In the genomic region with DNA sequence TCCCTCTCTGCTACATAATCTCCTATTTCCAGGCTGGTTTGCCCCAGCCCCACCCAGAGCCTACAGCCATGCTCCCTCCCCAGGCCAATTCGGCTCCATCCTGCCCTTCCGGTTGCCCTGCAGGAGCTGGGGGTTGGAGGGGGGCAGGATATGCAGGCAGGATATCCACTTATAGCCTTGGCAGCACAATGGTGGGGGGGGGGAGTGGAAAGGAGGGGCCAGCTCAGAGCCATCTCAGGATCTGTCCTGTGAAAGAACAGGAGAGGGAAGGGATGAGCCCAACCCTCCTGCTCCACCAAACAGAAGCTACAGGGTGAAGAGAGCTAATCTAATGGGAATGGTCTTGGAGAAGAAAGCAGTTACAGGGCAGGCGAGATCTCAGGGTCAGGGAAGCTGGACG, we compare ENCODE assay signal across 13 mouse cellular contexts. TPM values are rescaled to one million over a fixed set of nuclear protein-coding genes. Genes with fewer than 3 reads are reported as not detected.
DNase-seq lines count a peak whose midpoint lies in the region; ATAC-seq and TF ChIP-seq lines count a peak whose summit lies in the region.
"Had no signal": no experiment of that assay in that cellular context is flagged by ENCODE, and none has a peak within 500 bp of the region (broad histone marks: within the 10 kb centered on the region; RNA-seq: fewer than 3 reads in every experiment).

No protein-coding gene starts in this region.

- H3K4me3 ChIP-seq in liver, postnatal 0 days (ENCODE audit: low read depth, low read length) = no peak overlapping the region
- no peak overlapping the region for H3K4me3 ChIP-seq in forebrain, embryonic 14.5 days (ENCODE audit: low read depth, low read length)
- H3K4me3 ChIP-seq: midbrain, embryonic 12.5 days had no signal

- peak; percentile 54 for DNase-seq in adrenal gland, postnatal 10 days
- DNase-seq in adrenal gland, postnatal 4 days (ENCODE audit: low spot score in 2 of 2) = no peak
- DNase-seq in ZHBTc4 (ENCODE audit: low read depth, low spot score) = peak; percentile 88
- peak; percentile 48 for DNase-seq in kidney, adult 18-20 months
- peak; percentile 43 for DNase-seq in liver, postnatal 0 days
- no peak for DNase-seq in urinary bladder, adult 18-20 months (ENCODE audit: low spot score in 2 of 2)
- DNase-seq in forebrain, embryonic 14.5 days (ENCODE audit: low spot score) = no peak
- DNase-seq: cerebellum, adult 8-10 months; layer of hippocampus, postnatal 36 days had no signal

- peaks cover 13% of the 10 kb centered on the region; the same call in 1 of the 2 replicates for H3K27me3 ChIP-seq in liver, postnatal 0 days (ENCODE audit: insufficient read depth, low read length)
- peaks cover 31% of the 10 kb centered on the region for H3K27me3 ChIP-seq in forebrain, embryonic 14.5 days (replicated peaks; ENCODE audit: control insufficient read depth, insufficient read depth, low read length)

- no peak overlapping the region for H3K27ac ChIP-seq in liver, postnatal 0 days (ENCODE audit: low read depth)
- no peak overlapping the region for H3K27ac ChIP-seq in forebrain, embryonic 14.5 days (ENCODE audit: low read depth, low read length)
- H3K27ac ChIP-seq: midbrain, embryonic 12.5 days had no signal

- TF ChIP-seq EP300 in liver, postnatal 0 days (IDR thresholded peaks at IDR 0.05; ENCODE audit: low read depth) = no peak

- peak; percentile 15; the same call in 1 of the 2 replicates for ATAC-seq in liver, postnatal 0 days
- no peak for ATAC-seq in inflammation-experienced regulatory T-cells, adult 6 months
- no peak for ATAC-seq in forebrain, embryonic 14.5 days
- ATAC-seq: activated CD4-positive, CD25-positive, alpha-beta regulatory T cell, adult 4 months had no signal

- no peak overlapping the region for H3K9ac ChIP-seq in liver, postnatal 0 days (replicated peaks)
- no peak overlapping the region for H3K9ac ChIP-seq in forebrain, embryonic 14.5 days (ENCODE audit: low read length)
- H3K9ac ChIP-seq: midbrain, embryonic 12.5 days had no signal

- TF ChIP-seq CTCF in liver, postnatal 0 days (IDR thresholded peaks at IDR 0.05; ENCODE audit: low read depth) = no peak

- no peaks in the 10 kb centered on the region for H3K36me3 ChIP-seq in liver, postnatal 0 days (replicated peaks; ENCODE audit: insufficient read depth, low read length)
- H3K36me3 ChIP-seq in forebrain, embryonic 14.5 days (ENCODE audit: control insufficient read depth, insufficient read depth, low read length) = no peaks in the 10 kb centered on the region
- H3K36me3 ChIP-seq: midbrain, embryonic 12.5 days had no signal

- no peaks in the 10 kb centered on the region for H3K9me3 ChIP-seq in liver, postnatal 0 days (ENCODE audit: low read length)
- no peaks in the 10 kb centered on the region for H3K9me3 ChIP-seq in forebrain, embryonic 14.5 days (replicated peaks; ENCODE audit: control insufficient read depth, low read length)
- H3K9me3 ChIP-seq: midbrain, embryonic 12.5 days had no signal

- peaks cover 26% of the 10 kb centered on the region for H3K4me1 ChIP-seq in liver, postnatal 0 days (ENCODE audit: insufficient read depth)
- peaks cover 6% of the 10 kb centered on the region for H3K4me1 ChIP-seq in forebrain, embryonic 14.5 days (ENCODE audit: control insufficient read depth, insufficient read depth, low read length)

- H3K4me2 ChIP-seq in liver, postnatal 0 days (ENCODE audit: low read depth, low read length) = no peak overlapping the region
- no peak overlapping the region for H3K4me2 ChIP-seq in forebrain, embryonic 14.5 days (ENCODE audit: low read length)
- H3K4me2 ChIP-seq: midbrain, embryonic 12.5 days had no signal

- 80% methylated on average over 4 of the region's 4 CpGs for WGBS in liver, postnatal 0 days (ENCODE audit: insufficient replicate concordance)
- WGBS in forebrain, embryonic 14.5 days = 76% methylated on average over 4 of the region's 4 CpGs

RNA-seq across cellular contexts. Expression of a gene that starts 8.9 kb away (rescaled TPM):
- total RNA-seq in adrenal gland, postnatal 10 days (2021) = 1 to 10 TPM; 6.4 to 7.1 TPM
- 1 to 10 TPM; 1.1 to 3.6 TPM for total RNA-seq in adrenal gland, postnatal 4 days (2021)
- polyA plus RNA-seq in liver, postnatal 0 days (2015; fragmentation: Nextera tagmentation; extraction: Ambion mirVana) = 5.8 and 8.6 TPM in 2 replicates
- 100 to 1,000 TPM; 364 to 513 (median 397) TPM for polyA plus RNA-seq in inflammation-experienced regulatory T-cells, adult 6 months (2017; shearing (Covaris generic))
- 0.38 and 0.49 TPM in 2 replicates for polyA plus RNA-seq in forebrain, embryonic 14.5 days (2014; fragmentation: Nextera tagmentation; extraction: Ambion mirVana)

RNA-seq across cellular contexts. Expression of a gene that starts 16.7 kb away (rescaled TPM):
- total RNA-seq in adrenal gland, postnatal 10 days (2021) = 10 to 100 TPM; 22.7 to 30.3 TPM
- total RNA-seq in adrenal gland, postnatal 4 days (2021) = 10 to 100 TPM; 24.8 to 28.6 TPM
- polyA plus RNA-seq in liver, postnatal 0 days (2015; fragmentation: Nextera tagmentation; extraction: Ambion mirVana) = 2.4 and 2.6 TPM in 2 replicates
- polyA plus RNA-seq in inflammation-experienced regulatory T-cells, adult 6 months (2017; shearing (Covaris generic)) = 10 to 100 TPM; 15.5 to 18.4 (median 18.3) TPM
- polyA plus RNA-seq in forebrain, embryonic 14.5 days (2014; fragmentation: Nextera tagmentation; extraction: Ambion mirVana) = 4.0 and 5.3 TPM in 2 replicates

RNA-seq across cellular contexts. Expression of a gene that starts 29.8 kb away (rescaled TPM):
- total RNA-seq in adrenal gland, postnatal 10 days (2021) = not detected
- under 1 TPM; 0.17 to 0.31 TPM for total RNA-seq in adrenal gland, postnatal 4 days (2021)
- not detected in 2 replicates for polyA plus RNA-seq in liver, postnatal 0 days (2015; fragmentation: Nextera tagmentation; extraction: Ambion mirVana)
- polyA plus RNA-seq in inflammation-experienced regulatory T-cells, adult 6 months (2017; shearing (Covaris generic)) = not detected
- not detected in 2 replicates for polyA plus RNA-seq in forebrain, embryonic 14.5 days (2014; fragmentation: Nextera tagmentation; extraction: Ambion mirVana)
- total RNA-seq: hematopoietic stem cell, adult 5-6 weeks; layer of hippocampus, postnatal 36 days had no signal
- polyA plus RNA-seq: activated CD4-positive, CD25-positive, alpha-beta regulatory T cell, adult 4 months had no signal

RNA-seq across cellular contexts. Expression of a gene that starts 36.1 kb away (rescaled TPM):
- total RNA-seq in adrenal gland, postnatal 10 days (2021) = 100 to 1,000 TPM; 155 to 156 TPM
- total RNA-seq in adrenal gland, postnatal 4 days (2021) = 100 to 1,000 TPM in 1 of 2 experiments, 10 to 100 TPM in 1; 90.0 to 106 TPM
- polyA plus RNA-seq in liver, postnatal 0 days (2015; fragmentation: Nextera tagmentation; extraction: Ambion mirVana) = 224 and 243 TPM in 2 replicates
- polyA plus RNA-seq in inflammation-experienced regulatory T-cells, adult 6 months (2017; shearing (Covaris generic)) = 10 to 100 TPM in 2 of 3 experiments, 1 to 10 TPM in 1; 5.0 to 14.6 (median 14.0) TPM
- 23.3 and 25.6 TPM in 2 replicates for polyA plus RNA-seq in forebrain, embryonic 14.5 days (2014; fragmentation: Nextera tagmentation; extraction: Ambion mirVana)

RNA-seq across cellular contexts. Expression of a gene that starts 37.6 kb away (rescaled TPM):
- total RNA-seq in adrenal gland, postnatal 10 days (2021) = 10 to 100 TPM; 66.7 to 84.9 TPM
- total RNA-seq in adrenal gland, postnatal 4 days (2021) = 100 to 1,000 TPM; 131 to 134 TPM
- polyA plus RNA-seq in liver, postnatal 0 days (2015; fragmentation: Nextera tagmentation; extraction: Ambion mirVana) = 10.7 and 11.6 TPM in 2 replicates
- 10 to 100 TPM; 20.3 to 33.3 (median 25.5) TPM for polyA plus RNA-seq in inflammation-experienced regulatory T-cells, adult 6 months (2017; shearing (Covaris generic))
- 52.1 and 60.4 TPM in 2 replicates for polyA plus RNA-seq in forebrain, embryonic 14.5 days (2014; fragmentation: Nextera tagmentation; extraction: Ambion mirVana)

Comparison
In these comparisons a context has a peak if more than half of its experiments do, and no peak if none do; other contexts are left out.
1. DNase-seq: peak in adrenal gland, postnatal 10 days (single experiment), ZHBTc4 (single experiment), kidney, adult 18-20 months (single experiment) and liver, postnatal 0 days (single experiment); none in adrenal gland, postnatal 4 days (0 of 2), urinary bladder, adult 18-20 months (0 of 2) and forebrain, embryonic 14.5 days (single experiment).
2. RNA of a gene that starts 8.9 kb away (polyA plus RNA-seq): 364 to 513 TPM in inflammation-experienced regulatory T-cells, adult 6 months; 5.8 to 8.6 TPM in liver, postnatal 0 days and 0.38 to 0.49 TPM in forebrain, embryonic 14.5 days; every median in the first group is over 10 times any median in the second.